Mouse (Mus musculus): ENCODE measurements at regions not wholly inside any gene's neighbourhood (a gene's known extent, or its start where the extent isn't known, plus 50 kb on each side); places are given as distances from the start of the nearest gene placed in this dataset.
A peak's percentile ranks its signal among the peaks of the same experiment; 100 is the strongest.

GRCm38 (mm10) chr2:160060091-160060490 lies 273.9 kb downstream of the Gm826 start:
- Histone ChIP-seq H3K4me2 (ENCODE audit: low read depth, low read length) (no peak overlapping the region), H3K4me3 (replicated peaks; ENCODE audit: low read length) (no peak overlapping the region), H3K27ac (ENCODE audit: low read length) (no peak overlapping the region), H3K27me3 (ENCODE audit: control insufficient read depth, insufficient read depth, low read length) (no peaks in the 10 kb centered on the region), H3K9me3 (replicated peaks; ENCODE audit: control insufficient read depth, low read length) (no peaks in the 10 kb centered on the region), H3K4me1 (ENCODE audit: control insufficient read depth, insufficient read depth, low read length) (peaks cover 5% of the 10 kb centered on the region; the same call in 1 of the 2 replicates), H3K9ac (ENCODE audit: low read length) (no peak overlapping the region), H3K36me3 (ENCODE audit: control insufficient read depth, insufficient read depth, low read length) (no peaks in the 10 kb centered on the region)
- ATAC-seq (ENCODE audit: insufficient read depth, low FRiP score), result no peak
- WGBS, result 79% methylated on average over 5 of the region's 5 CpGs

GRCm38 (mm10) chr2:160057211-160057610 lies 276.8 kb downstream of the Gm826 start:
- Histone ChIP-seq H3K4me1 (ENCODE audit: control insufficient read depth, insufficient read depth, low read length) (no peaks in the 10 kb centered on the region), H3K9ac (ENCODE audit: low read length) (no peak overlapping the region), H3K36me3 (ENCODE audit: control insufficient read depth, insufficient read depth, low read length) (no peaks in the 10 kb centered on the region), H3K27ac (ENCODE audit: low read length) (no peak overlapping the region), H3K4me3 (replicated peaks; ENCODE audit: low read length) (no peak overlapping the region), H3K27me3 (ENCODE audit: control insufficient read depth, insufficient read depth, low read length) (no peaks in the 10 kb centered on the region), H3K9me3 (replicated peaks; ENCODE audit: control insufficient read depth, low read length) (no peaks in the 10 kb centered on the region), H3K4me2 (ENCODE audit: low read depth, low read length) (no peak overlapping the region)
- no peak for ATAC-seq (ENCODE audit: insufficient read depth, low FRiP score)
- 60% methylated on average over 6 of the region's 6 CpGs for WGBS

GRCm38 (mm10) chr2:160054411-160054810 lies 279.6 kb downstream of the Gm826 start:
- H3K4me3 ChIP-seq (replicated peaks; ENCODE audit: low read length), result no peak overlapping the region

GRCm38 (mm10) chr2:160048286-160048685 lies 285.7 kb downstream of the Gm826 start:
- Histone ChIP-seq H3K27me3 (ENCODE audit: control insufficient read depth, insufficient read depth, low read length) (no peaks in the 10 kb centered on the region), H3K4me3 (replicated peaks; ENCODE audit: low read length) (no peak overlapping the region), H3K36me3 (ENCODE audit: control insufficient read depth, insufficient read depth, low read length) (no peaks in the 10 kb centered on the region), H3K27ac (ENCODE audit: low read length) (no peak overlapping the region), H3K9ac (ENCODE audit: low read length) (no peak overlapping the region), H3K4me1 (ENCODE audit: control insufficient read depth, insufficient read depth, low read length) (no peaks in the 10 kb centered on the region), H3K4me2 (ENCODE audit: low read depth, low read length) (no peak overlapping the region), H3K9me3 (replicated peaks; ENCODE audit: control insufficient read depth, low read length) (no peaks in the 10 kb centered on the region)
- 77% methylated on average over 9 of the region's 9 CpGs for WGBS
- no peak for ATAC-seq (ENCODE audit: insufficient read depth, low FRiP score)

More at GRCm38 (mm10) chr2:160054411-160054810, 279.6 kb downstream of the Gm826 start:
- 83% methylated on average over 14 of the region's 14 CpGs for WGBS
- no peaks in the 10 kb centered on the region for H3K27me3 ChIP-seq (ENCODE audit: control insufficient read depth, insufficient read depth, low read length)
- no peak overlapping the region for H3K4me2 ChIP-seq (ENCODE audit: low read depth, low read length)
- no peaks in the 10 kb centered on the region for H3K9me3 ChIP-seq (replicated peaks; ENCODE audit: control insufficient read depth, low read length)
- no peaks in the 10 kb centered on the region for H3K4me1 ChIP-seq (ENCODE audit: control insufficient read depth, insufficient read depth, low read length)
- ATAC-seq (ENCODE audit: insufficient read depth, low FRiP score), result no peak
- no peak overlapping the region for H3K27ac ChIP-seq (ENCODE audit: low read length)
- no peaks in the 10 kb centered on the region for H3K36me3 ChIP-seq (ENCODE audit: control insufficient read depth, insufficient read depth, low read length)
- H3K9ac ChIP-seq (ENCODE audit: low read length), result no peak overlapping the region

- no peak for ATAC-seq (ENCODE audit: insufficient read depth, low FRiP score)
- no peak overlapping the region for H3K9ac ChIP-seq (ENCODE audit: low read length)
- no peak overlapping the region for H3K27ac ChIP-seq (ENCODE audit: low read length)
- H3K4me1 ChIP-seq (ENCODE audit: control insufficient read depth, insufficient read depth, low read length), result no peaks in the 10 kb centered on the region
- no peaks in the 10 kb centered on the region for H3K9me3 ChIP-seq (replicated peaks; ENCODE audit: control insufficient read depth, low read length)
- no peak overlapping the region for H3K4me2 ChIP-seq (ENCODE audit: low read depth, low read length)
- H3K36me3 ChIP-seq (ENCODE audit: control insufficient read depth, insufficient read depth, low read length), result no peaks in the 10 kb centered on the region
- no peaks in the 10 kb centered on the region for H3K27me3 ChIP-seq (ENCODE audit: control insufficient read depth, insufficient read depth, low read length)
- WGBS, result 27% methylated on average over 7 of the region's 7 CpGs
- no peak overlapping the region for H3K4me3 ChIP-seq (replicated peaks; ENCODE audit: low read length)
Measured at GRCm38 (mm10) chr2:160046881-160047543, 286.9 kb downstream of the Gm826 start.

GRCm38 (mm10) chr2:160044591-160044990 lies 289.4 kb downstream of the Gm826 start:
- H3K9me3 ChIP-seq (replicated peaks; ENCODE audit: control insufficient read depth, low read length), result no peaks in the 10 kb centered on the region
- no peaks in the 10 kb centered on the region for H3K27me3 ChIP-seq (ENCODE audit: control insufficient read depth, insufficient read depth, low read length)
- no peak overlapping the region for H3K4me2 ChIP-seq (ENCODE audit: low read depth, low read length)
- WGBS, result 70% methylated on average over 4 of the region's 4 CpGs
- no peak overlapping the region for H3K27ac ChIP-seq (ENCODE audit: low read length)
- no peak overlapping the region for H3K9ac ChIP-seq (ENCODE audit: low read length)
- no peak for ATAC-seq (ENCODE audit: insufficient read depth, low FRiP score)
- no peak overlapping the region for H3K4me3 ChIP-seq (replicated peaks; ENCODE audit: low read length)
- H3K4me1 ChIP-seq (ENCODE audit: control insufficient read depth, insufficient read depth, low read length), result no peaks in the 10 kb centered on the region
- no peaks in the 10 kb centered on the region for H3K36me3 ChIP-seq (ENCODE audit: control insufficient read depth, insufficient read depth, low read length)

GRCm38 (mm10) chr2:160044184-160044583 lies 289.8 kb downstream of the Gm826 start:
- no peaks in the 10 kb centered on the region for H3K9me3 ChIP-seq (replicated peaks; ENCODE audit: control insufficient read depth, low read length)
- no peak overlapping the region for H3K9ac ChIP-seq (ENCODE audit: low read length)
- H3K4me3 ChIP-seq (replicated peaks; ENCODE audit: low read length), result no peak overlapping the region
- H3K4me1 ChIP-seq (ENCODE audit: control insufficient read depth, insufficient read depth, low read length), result no peaks in the 10 kb centered on the region
- WGBS, result 70% methylated on average over 2 of the region's 2 CpGs
- no peak overlapping the region for H3K4me2 ChIP-seq (ENCODE audit: low read depth, low read length)
- H3K27ac ChIP-seq (ENCODE audit: low read length), result no peak overlapping the region
- H3K36me3 ChIP-seq (ENCODE audit: control insufficient read depth, insufficient read depth, low read length), result no peaks in the 10 kb centered on the region
- no peaks in the 10 kb centered on the region for H3K27me3 ChIP-seq (ENCODE audit: control insufficient read depth, insufficient read depth, low read length)
- ATAC-seq (ENCODE audit: insufficient read depth, low FRiP score), result no peak

- Histone ChIP-seq H3K4me1 (ENCODE audit: control insufficient read depth, insufficient read depth, low read length) (0 out of 2 replicates have a peak, but pooled peaks cover 4% of the 10 kb centered on the region), H3K9ac (ENCODE audit: low read length) (no peak overlapping the region), H3K36me3 (ENCODE audit: control insufficient read depth, insufficient read depth, low read length) (no peaks in the 10 kb centered on the region), H3K27ac (ENCODE audit: low read length) (no peak overlapping the region), H3K4me2 (ENCODE audit: low read depth, low read length) (no peak overlapping the region), H3K27me3 (ENCODE audit: control insufficient read depth, insufficient read depth, low read length) (no peaks in the 10 kb centered on the region), H3K4me3 (replicated peaks; ENCODE audit: low read length) (no peak overlapping the region), H3K9me3 (replicated peaks; ENCODE audit: control insufficient read depth, low read length) (no peaks in the 10 kb centered on the region)
- ATAC-seq (ENCODE audit: insufficient read depth, low FRiP score), result peak; percentile 53
- 65% methylated on average over 1 of the region's 1 CpGs for WGBS
Measured at GRCm38 (mm10) chr2:160029432-160029831, 304.5 kb downstream of the Gm826 start.

GRCm38 (mm10) chr2:160028459-160028858 lies 305.5 kb downstream of the Gm826 start:
- no peak overlapping the region for H3K27ac ChIP-seq (ENCODE audit: low read length)
- H3K4me2 ChIP-seq (ENCODE audit: low read depth, low read length), result no peak overlapping the region
- no peak overlapping the region for H3K4me3 ChIP-seq (replicated peaks; ENCODE audit: low read length)
- no peak overlapping the region for H3K9ac ChIP-seq (ENCODE audit: low read length)
- 63% methylated on average over 2 of the region's 2 CpGs for WGBS
- H3K27me3 ChIP-seq (ENCODE audit: control insufficient read depth, insufficient read depth, low read length), result no peaks in the 10 kb centered on the region
- no peaks in the 10 kb centered on the region for H3K9me3 ChIP-seq (replicated peaks; ENCODE audit: control insufficient read depth, low read length)
- no peaks in the 10 kb centered on the region for H3K36me3 ChIP-seq (ENCODE audit: control insufficient read depth, insufficient read depth, low read length)
- no peak for ATAC-seq (ENCODE audit: insufficient read depth, low FRiP score)
- H3K4me1 ChIP-seq (ENCODE audit: control insufficient read depth, insufficient read depth, low read length), result 0 out of 2 replicates have a peak, but pooled peaks cover 4% of the 10 kb centered on the region
